Mouse (Mus musculus) gastrocnemius, postnatal 10 days (tissue): ENCODE measurements around the gene Msh3. TPM values are rescaled to one million over a fixed set of nuclear protein-coding genes. Genes with fewer than 3 reads are reported as not detected.

Experiments used
- DNase-seq: peaks from one replicate; pipeline ENCODE4 v3.0.0; 2021; ENCODE audit warnings: mixed read lengths
- total RNA-seq, 2 experiments: library from RNA; stranded (reverse); gene quantifications; 2 replicates each; pipeline ENCODE4 v1.2.3; 2021

Msh3 gene
- total RNA-seq, 2 experiments from 2014 or later, result 9.6 to 18.5 TPM

DNA sequence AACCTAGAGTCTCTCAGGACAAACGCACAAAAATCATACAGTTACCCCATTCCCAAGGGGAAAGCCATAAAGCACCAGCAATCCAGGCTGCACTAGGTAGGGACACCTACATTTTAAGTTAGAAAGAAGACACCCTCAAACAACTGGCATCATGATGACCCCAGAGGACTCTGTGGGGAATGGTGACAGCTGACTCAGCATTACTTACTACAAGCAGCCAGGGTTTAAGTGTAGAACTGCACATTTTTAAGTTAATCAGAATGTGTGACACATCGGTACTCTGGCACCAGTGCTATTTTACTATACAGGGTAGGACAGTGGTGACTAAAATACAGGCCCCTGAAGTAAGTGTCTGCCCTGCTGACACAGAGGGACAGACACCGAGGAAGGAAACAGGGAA is 24.2 kb downstream of the Msh3 start:
- DNase-seq, result no peak

- no peak for DNase-seq
Measured at GRCm38 (mm10) chr13:92328000-92328399, 26.8 kb downstream of the Msh3 start.

DNA sequence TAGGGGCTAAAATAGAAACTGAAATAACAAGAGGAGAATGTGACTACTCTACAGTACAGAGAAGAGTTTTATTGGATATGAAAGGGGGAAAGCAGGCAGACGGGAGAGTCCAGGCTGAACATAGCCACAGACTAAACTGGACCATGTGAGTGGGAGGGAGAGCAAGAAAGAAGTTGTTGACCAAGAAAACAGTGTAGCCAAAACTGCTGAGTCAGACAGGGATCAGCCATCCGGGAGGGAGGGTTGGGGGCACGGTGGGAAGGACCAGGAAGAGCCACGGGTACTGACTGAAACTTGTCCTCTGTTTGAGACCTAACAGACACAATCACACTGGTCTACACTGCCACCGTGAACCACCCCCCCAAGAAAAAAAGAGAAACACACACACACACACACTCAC is 28.8 kb downstream of the Msh3 start:
- DNase-seq, result no peak

DNA sequence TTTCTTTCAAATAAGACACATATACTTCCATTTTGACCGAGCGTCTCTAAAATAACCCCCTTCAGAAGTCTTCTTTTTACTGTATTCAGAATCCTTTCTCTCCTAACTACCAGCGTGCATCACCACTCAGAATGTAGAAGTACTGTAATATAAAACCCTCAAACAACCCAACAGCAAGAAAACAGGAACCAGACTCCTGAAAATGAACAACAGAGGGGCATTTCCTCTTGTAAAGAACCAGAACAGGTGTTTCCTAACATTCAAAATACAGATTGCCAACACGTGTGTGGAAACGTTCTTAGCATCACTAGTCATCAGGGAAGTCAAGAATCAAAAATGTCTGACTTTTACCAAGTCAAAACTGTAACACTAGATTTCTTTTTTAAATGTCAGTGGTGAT is 34.0 kb downstream of the Msh3 start:
- DNase-seq, result no peak

- no peak for DNase-seq
Measured at GRCm38 (mm10) chr13:92314613-92315012, 40.2 kb downstream of the Msh3 start.

GRCm38 (mm10) chr13:92305680-92306079 is 49.1 kb downstream of the Msh3 start, which contains the start of gene Gm20379:
Gm20379 (plus strand) TSS chr13:92305980.
- no peak for DNase-seq

DNA sequence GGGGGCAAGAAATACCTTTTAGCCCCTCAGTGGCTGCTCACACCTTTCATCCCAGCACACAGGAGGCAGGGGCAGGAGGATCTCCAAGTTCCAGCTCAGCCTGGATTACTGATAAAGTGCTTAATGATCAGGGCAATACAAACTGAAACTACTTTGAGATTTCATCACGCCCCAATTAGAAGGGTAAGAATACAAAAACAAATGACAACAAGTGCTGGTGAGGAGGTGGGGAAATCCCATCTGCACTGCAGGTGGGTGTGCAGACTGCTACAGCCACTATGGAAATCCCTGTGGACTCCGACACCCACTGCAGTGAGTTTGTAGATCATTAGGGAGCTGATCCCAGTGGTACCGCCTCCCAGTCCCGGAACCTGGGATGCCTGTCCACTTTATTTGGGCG is 50.5 kb downstream of the Msh3 start:
- DNase-seq, result no peak

- DNase-seq, result no peak
Measured at GRCm38 (mm10) chr13:92303062-92303948, 51.5 kb downstream of the Msh3 start.

- DNase-seq, result no peak
Measured at GRCm38 (mm10) chr13:92302466-92302865, 52.3 kb downstream of the Msh3 start.

DNA sequence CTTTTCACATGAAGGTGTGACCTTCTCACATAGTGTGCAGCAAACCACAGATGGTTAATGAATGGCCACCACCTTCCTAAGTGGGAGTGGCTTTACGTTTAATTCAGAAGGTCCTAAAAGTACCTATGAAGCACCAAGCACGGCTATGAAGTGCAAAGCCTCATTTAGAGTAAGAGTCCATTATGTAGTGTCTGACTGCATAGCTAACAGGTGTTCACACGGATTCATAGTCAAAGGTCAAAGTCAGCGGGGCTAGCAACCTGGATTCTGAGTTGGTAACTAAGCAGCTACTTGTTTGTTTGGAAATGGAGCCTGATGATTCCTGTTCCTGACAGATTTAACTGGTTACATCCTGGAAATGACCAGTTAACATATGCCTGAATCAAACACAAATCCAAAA is 53.0 kb downstream of the Msh3 start:
- no peak for DNase-seq

DNA sequence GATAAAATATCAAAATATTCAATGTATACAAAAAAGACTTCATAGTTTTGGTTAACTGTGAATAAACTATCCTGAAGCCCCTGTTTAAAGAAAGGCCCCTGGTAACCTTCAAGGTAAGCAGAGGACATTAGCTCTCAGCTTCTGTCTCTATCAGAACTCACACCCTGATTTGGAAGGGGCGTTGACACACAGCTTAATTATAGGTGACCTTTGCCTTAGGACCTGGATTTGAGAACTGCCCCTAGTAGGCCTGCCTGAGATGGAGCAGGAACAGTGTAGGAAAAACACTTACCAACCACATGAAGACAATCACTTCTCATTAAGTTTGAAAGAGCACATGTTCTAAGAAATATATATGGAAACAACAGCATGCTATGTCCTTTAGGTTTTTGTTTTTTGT is 55.3 kb downstream of the Msh3 start:
- DNase-seq, result no peak

DNA sequence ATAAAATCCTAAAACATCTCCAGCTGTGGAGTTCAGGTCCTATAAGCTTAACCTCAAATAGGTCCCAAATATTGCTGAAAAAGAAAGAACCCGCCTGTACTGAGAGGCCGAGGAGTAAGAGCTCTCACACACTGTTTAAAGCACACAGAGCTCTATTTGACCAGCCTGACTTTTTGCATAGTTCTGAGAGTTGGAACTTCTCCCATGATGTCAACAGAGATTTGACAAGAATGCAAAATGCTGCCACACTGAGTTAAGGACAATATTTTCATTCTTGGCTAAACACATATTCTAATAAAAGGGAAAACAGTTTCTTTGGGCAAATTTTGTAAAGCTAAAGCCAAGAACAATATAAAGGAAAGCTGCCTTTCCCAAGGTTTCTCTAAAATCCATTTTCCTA is 57.8 kb downstream of the Msh3 start:
- no peak for DNase-seq

DNA sequence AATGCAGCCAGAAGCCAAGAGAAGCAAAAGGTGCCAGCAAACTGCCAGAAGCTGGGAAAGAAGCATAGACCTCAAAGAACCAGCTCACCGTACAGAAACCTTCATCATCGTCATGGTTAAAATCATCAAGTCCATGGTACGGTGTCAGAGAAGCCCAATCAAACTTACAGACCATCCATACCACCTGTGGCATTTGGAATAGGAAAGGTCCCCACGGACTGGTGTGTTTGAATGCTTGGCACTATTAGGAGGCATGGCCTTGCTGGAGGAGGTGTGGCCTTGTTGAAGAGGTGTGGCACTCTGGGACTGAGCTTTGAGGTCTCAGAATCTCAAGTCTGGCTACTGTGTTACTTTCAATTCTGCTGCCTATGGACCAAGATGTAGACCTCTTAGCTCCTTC is 58.3 kb downstream of the Msh3 start:
- DNase-seq, result no peak

DNA sequence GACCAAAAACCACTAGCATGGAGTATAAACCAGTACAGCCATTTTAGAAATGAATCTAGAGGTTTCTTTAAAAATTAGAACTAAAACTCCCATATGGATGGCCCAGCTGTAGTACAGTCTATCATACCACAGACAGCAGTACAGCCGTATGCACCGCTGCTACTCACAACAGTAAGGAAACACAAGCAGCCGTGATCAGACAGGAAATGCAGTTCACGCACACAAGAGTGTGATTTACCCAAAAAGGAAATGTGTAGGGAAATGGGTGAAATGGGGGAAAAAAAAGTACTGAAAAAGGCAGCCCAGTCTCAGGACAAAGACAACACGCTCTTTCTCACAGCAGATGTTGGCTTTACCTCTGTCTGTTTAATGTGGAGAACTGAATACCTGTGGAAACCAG is 60.9 kb downstream of the Msh3 start:
- no peak for DNase-seq

DNA sequence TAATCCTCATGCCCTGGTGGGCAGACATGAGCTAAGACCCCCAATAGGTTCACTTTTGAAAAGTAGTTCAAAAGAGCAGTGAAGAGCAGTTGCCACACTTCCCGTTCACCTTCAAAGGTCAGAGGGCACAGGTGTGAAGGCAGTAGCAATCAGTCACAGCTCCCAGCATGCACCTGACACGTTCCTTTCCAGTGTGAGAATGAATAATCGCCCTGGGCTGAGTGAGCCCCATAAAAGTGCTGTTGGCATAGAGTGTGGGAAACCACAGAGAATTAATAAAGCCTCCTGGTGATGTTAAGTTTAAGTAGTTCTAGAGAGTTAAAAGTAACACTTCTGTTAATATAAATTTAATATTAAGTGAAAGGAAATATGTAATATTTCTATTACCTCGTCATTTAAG is 63.2 kb downstream of the Msh3 start:
- DNase-seq, result no peak

DNA sequence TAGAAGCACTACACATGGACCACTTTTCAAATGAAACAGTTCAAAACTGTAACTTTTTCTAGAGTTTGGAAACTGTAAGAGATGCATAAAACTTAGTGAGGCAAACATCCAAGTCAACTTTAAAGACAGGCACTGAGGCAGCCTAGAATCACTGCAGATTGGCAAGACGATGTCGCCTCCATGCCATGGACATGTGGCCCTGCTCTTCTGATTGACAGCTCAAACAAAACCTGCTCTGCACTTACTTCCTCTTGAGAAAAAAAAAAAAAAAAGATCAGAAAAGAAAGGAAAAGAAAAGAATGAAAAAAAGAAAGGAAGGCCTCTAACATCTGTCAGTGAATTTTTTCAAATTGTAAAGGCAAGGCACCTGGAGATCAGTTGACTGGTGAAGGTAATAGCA is 77.8 kb downstream of the Msh3 start:
- DNase-seq, result no peak

- no peak for DNase-seq
Measured at GRCm38 (mm10) chr13:92275292-92275691, 79.5 kb downstream of the Msh3 start.

GRCm38 (mm10) chr13:92274274-92275198 is 80.3 kb downstream of the Msh3 start:
- peak; percentile 62 for DNase-seq

DNA sequence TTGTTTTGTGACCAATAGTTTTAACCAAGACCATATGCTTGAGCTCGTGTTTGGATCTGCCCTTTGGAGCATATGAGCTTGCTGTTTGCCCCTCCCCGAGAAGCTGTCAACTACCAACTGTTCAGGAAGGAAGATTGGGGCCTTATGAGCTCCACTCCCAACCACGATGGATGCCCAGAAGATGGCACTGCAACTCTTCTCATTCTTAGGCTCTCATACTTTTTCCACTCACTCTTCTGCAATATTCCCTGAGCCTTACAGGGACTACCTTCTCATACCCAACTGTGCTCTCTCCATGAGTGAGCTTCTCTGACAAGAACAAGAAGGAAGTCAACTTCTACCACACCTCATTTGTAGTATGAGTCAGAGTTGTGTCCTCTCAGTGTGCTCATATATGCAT is 87.7 kb downstream of the Msh3 start:
- DNase-seq, result no peak

- DNase-seq, result no peak
Measured at GRCm38 (mm10) chr13:92263566-92263965, 91.2 kb downstream of the Msh3 start.

GRCm38 (mm10) chr13:92261329-92261728 is 93.5 kb downstream of the Msh3 start:
- no peak for DNase-seq

- DNase-seq, result no peak
Measured at GRCm38 (mm10) chr13:92255480-92255879, 99.3 kb downstream of the Msh3 start.

DNA sequence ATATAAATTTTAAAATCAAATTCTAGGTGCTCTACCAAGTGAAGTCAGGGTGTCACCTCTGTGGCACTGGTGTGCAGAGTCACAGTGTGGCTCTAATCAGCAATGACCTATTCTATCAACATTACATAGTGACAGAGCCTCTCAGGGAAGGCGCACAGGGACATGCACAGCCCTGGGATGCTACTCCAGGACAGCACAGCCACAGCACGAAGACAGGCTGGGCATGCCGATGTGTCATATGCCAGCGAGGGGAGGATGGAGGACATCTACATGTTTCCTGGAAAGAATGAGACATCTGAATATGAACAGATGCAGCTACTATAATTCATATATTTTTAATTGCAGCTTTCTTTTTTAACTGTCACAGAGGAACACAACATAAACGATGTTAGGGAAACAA is 101.0 kb downstream of the Msh3 start:
- DNase-seq, result no peak
